In the genomic region with DNA sequence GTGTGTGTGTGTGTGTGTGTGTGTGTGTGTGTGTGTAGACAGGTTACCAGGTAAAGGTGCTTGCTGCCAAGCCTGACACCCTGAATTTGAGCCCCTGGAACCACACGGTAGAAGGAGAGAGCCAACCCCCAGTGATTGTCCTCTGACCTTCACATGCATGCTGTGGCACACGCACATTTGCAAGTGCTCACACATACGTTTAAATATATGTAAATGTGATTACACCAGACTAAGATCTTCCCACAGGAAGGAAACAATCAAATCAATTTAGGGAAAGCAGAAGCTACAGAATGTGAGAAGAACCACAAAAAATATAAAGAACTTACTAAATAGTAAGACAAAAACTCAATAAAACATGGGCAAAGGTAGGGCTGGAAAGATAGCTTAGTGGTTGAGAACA, we compare ENCODE assay signal across 32 mouse cellular contexts. TPM values are rescaled to one million over a fixed set of nuclear protein-coding genes. Genes with fewer than 3 reads are reported as not detected.
"Had no signal": no experiment of that assay in that cellular context is flagged by ENCODE, and none has a peak within 500 bp of the region (broad histone marks: within the 10 kb centered on the region; RNA-seq: fewer than 3 reads in every experiment).

No protein-coding gene starts in this region.

- H3K36me3 ChIP-seq: kidney, embryonic 15.5 days; limb, embryonic 10.5 days; limb, embryonic 13.5 days; liver, embryonic 12.5 days; liver, embryonic 15.5 days; midbrain, embryonic 10.5 days; midbrain, embryonic 13.5 days had no signal

- ATAC-seq: liver, embryonic 12.5 days; midbrain, embryonic 13.5 days; midbrain, embryonic 16.5 days had no signal

- H3K9me3 ChIP-seq: kidney, embryonic 15.5 days; limb, embryonic 10.5 days; limb, embryonic 13.5 days; liver, embryonic 12.5 days; liver, embryonic 15.5 days; megakaryocyte, embryonic 14.5 days; midbrain, embryonic 10.5 days; midbrain, embryonic 13.5 days had no signal

- H3K27ac ChIP-seq: kidney, embryonic 15.5 days; left cerebral cortex, adult 2 months; limb, embryonic 10.5 days; limb, embryonic 13.5 days; liver, embryonic 12.5 days; liver, embryonic 15.5 days; midbrain, embryonic 10.5 days; midbrain, embryonic 13.5 days; stomach, postnatal 0 days had no signal

- DNase-seq: kidney, adult 11 months; kidney, adult 8-10 months; kidney, postnatal 10 days; kidney, postnatal 36 days; layer of hippocampus, postnatal 36 days; liver; lung, adult 2 months; lung, postnatal 14 days; lung, postnatal 4 days; thymus, adult 2 months; thymus, postnatal 14 days; thymus, postnatal 4 days had no signal

- H3K27me3 ChIP-seq: kidney, embryonic 15.5 days; limb, embryonic 13.5 days; liver, embryonic 12.5 days; liver, embryonic 15.5 days; midbrain, embryonic 13.5 days had no signal

- H3K4me3 ChIP-seq: kidney, embryonic 15.5 days; left cerebral cortex, adult 2 months; limb, embryonic 10.5 days; limb, embryonic 13.5 days; liver, embryonic 12.5 days; liver, embryonic 15.5 days; megakaryocyte, embryonic 14.5 days; midbrain, embryonic 10.5 days; midbrain, embryonic 13.5 days; myocyte had no signal

- H3K4me1 ChIP-seq: kidney, embryonic 15.5 days; limb, embryonic 10.5 days; limb, embryonic 13.5 days; liver, embryonic 12.5 days; liver, embryonic 15.5 days; midbrain, embryonic 10.5 days; midbrain, embryonic 13.5 days had no signal

RNA-seq across cellular contexts. Expression of a gene that starts 5.9 kb away (rescaled TPM):
- total RNA-seq: layer of hippocampus, adult 8-10 months; layer of hippocampus, postnatal 10 days; layer of hippocampus, postnatal 36 days; left cerebral cortex, adult 2 months; left cerebral cortex, postnatal 14 days; monocyte, adult 5-6 weeks had no signal
- polyA plus RNA-seq: limb, embryonic 10.5 days; limb, embryonic 13.5 days; lung, embryonic 16.5 days; midbrain, embryonic 10.5 days; midbrain, embryonic 13.5 days; midbrain, embryonic 16.5 days; neural tube, embryonic 11.5 days; neural tube, embryonic 14.5 days; stomach, embryonic 14.5 days; stomach, postnatal 0 days had no signal

RNA-seq across cellular contexts. Expression of a gene that starts 17.6 kb away (rescaled TPM):
- total RNA-seq: layer of hippocampus, adult 8-10 months; layer of hippocampus, postnatal 10 days; layer of hippocampus, postnatal 36 days; left cerebral cortex, adult 2 months; left cerebral cortex, postnatal 14 days; monocyte, adult 5-6 weeks had no signal
- polyA plus RNA-seq: midbrain, embryonic 13.5 days; midbrain, embryonic 16.5 days; neural tube, embryonic 14.5 days; stomach, embryonic 14.5 days had no signal
